Mouse (Mus musculus) adrenal gland, postnatal 25 days (tissue): ENCODE data around the gene Ch25h. TPM values are rescaled to one million over a fixed set of nuclear protein-coding genes. Genes with fewer than 3 reads are reported as not detected.
A peak's percentile ranks its signal among the peaks of the same experiment; 100 is the strongest.

Experiments used
- DNase-seq: peaks from one replicate; pipeline ENCODE4 v3.0.0; 2021; ENCODE audit warnings: mixed read lengths
- total RNA-seq: library from RNA; stranded (reverse); gene quantifications from 2 replicates; pipeline ENCODE4 v1.2.3, GENCODE M21; 2021

Gene Ch25h
- total RNA-seq, 1 experiment from 2014 or later = 0.82 TPM

DNA sequence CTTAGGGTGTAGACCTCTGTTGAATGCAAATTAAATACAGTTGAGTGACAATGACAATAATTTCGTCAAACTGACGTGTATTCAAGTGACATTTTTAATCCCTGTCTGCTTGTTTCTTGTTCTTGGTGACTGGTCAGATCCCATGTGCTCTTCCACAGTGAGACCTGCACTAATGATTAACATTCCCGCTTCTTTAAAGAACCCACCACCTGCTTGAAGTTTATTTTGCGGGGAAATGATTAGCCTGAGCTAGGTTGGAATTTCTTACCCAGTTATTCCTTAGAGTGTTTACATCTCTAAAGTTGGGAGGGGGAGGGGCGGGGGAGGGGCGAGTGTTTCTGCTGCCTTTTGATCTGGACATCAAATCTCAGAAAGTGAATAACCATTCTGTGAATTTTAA lies 6.7 kb downstream of the Ch25h start:
- DNase-seq = no peak

DNA sequence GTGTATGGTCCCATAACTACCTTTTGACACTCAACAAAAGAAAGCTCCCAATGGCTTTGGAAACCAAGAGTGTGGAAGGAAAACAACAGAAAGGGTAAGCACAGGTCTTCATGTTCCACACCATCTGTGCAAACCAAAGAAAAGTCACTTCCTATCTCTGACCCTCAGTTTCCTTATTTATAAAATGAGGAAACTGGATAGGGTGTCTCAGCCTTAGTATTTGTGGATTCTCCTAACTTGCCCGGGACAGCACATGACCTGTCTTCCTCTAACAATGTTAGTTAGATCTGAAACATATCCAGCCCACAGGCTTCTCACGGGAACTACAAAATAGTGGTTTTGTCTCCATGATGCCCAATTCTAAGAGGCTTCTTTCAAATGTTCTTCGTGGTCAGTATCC lies 10.5 kb downstream of the Ch25h start:
- no peak for DNase-seq

GRCm38 (mm10) chr19:34461451-34462019 lies 13.4 kb downstream of the Ch25h start:
- DNase-seq = no peak

DNA sequence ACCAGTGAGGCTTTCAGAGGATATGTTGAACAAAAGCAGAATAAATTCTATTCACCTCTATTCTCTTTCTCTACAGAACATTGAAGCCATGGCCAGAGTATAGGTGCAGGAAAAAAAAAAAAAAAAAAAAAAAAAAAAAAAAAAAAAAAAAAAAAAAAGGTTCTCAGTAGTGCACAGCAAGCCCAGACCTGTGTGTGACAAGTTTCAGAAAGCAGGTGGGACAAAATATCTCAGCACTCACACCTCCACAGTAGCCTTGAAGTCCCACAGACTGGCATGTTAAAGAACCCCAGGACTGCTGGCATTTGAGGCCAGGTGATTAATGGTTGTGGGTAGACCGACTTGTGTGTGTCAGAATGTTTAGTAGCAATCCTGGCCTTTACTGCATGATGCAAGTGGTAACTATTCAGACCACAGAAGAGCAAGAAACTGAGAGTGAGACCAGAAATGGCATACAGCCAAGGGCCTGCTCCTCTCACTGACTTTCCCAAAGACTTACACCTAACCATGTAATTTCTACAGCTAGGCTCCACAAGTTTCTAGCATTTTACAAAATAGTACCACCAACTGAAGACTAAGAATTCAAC lies 24.1 kb downstream of the Ch25h start:
- DNase-seq = no peak

DNA sequence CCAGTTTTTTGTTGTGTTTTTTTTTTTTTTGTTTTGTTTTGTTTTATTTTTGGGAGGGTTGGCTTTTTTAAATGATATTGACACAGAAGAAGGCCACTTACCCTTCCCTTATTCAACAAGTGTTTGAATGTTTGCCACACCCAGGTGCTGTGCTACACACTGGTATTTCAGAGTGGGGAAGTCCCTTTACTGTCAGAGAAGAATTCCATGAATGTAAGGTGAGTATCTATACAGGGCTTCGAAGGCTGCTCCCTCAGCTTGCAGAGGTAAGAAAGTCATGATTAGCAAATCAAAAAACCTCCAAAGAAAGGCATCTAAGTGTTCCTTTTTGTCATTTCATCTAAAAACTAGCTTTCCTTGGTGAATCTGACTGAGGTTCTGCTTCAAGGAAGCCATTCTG lies 26.1 kb downstream of the Ch25h start:
- no peak for DNase-seq

DNA sequence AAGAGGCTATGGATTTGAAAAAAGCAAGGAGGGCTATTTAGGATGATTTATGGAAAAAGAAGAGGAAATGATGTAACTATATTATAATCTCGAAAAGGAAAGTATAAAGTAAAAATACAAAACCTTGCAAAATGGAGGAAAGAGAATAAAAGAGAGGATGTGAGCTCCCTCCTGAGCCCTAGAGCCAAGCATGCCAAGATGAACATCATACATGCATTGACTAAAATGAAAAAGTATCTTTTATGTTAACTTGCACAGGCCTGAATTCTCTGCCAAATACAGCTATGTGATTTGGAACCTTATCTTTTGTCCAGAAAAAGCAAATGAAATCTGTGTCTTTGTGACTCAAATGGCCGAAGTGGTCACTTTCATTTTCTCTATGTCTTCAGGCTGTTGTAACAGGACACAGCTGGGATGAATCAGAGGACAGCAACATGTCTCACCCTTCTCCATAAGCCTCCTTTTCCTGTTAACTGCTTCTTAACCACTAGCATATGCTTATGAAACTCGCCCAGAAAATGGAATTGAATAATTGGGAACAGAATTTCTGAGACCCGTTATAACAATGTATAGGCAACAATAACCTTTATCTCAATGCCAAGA lies 29.5 kb downstream of the Ch25h start:
- DNase-seq = no peak

DNA sequence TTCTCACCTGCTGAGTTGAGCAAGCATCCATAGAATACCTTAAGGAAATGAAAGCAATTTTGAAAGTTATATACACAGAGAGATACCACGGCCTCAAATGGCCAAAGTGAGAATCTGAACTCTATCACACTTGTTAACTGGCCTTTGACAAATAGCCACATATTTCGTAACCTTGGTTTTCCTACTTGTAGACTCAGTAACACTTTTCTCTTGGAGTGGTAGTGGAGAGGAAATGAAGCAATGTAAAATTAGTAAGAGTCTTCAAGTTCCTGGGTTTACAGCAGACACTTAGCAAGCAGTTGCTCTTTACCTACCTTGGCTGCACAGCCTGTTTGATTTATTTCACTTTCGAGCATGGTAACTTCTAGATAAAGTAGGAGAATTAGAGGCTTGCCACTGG lies 30.2 kb downstream of the Ch25h start:
- no peak for DNase-seq

DNA sequence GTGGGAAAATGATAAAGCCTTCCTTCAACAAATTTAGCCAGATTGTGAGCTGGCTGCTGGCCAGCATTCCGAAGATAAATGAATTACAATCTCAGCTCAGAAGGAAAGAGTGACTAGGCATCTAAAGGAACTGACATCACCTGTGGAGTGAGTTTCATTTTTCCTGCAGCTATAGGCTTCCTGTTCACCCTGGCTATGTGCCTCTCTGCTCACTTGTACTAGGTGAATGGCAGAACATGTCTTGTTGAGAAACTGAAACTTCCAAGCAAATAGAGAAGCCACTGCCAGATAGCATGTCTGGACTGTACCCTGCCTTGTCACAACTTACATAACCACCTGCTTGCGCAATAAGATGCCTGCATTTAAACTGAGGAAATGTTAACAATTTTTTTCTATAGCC lies 33.0 kb downstream of the Ch25h start:
- peak; percentile 19 for DNase-seq

DNA sequence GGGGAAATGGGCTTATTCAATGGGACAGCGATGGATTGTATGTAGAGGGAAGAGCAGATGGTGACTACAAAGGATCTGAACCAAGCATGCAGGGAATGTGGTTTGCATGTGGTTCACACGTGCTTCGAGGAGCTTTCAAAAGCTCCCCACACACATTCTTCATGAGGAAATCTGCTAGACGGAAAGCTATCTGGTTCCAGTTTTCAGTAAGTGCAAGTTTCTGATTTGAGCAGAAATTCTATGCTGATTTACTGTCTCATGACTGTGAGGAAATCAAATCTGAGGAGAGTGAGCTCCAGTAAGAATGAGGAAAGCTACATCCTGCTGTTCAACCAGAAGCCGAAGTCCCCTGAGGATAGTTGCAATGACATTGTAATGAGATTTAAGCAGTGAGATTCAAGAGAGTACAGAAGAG lies 39.8 kb downstream of the Ch25h start:
- DNase-seq = no peak

DNA sequence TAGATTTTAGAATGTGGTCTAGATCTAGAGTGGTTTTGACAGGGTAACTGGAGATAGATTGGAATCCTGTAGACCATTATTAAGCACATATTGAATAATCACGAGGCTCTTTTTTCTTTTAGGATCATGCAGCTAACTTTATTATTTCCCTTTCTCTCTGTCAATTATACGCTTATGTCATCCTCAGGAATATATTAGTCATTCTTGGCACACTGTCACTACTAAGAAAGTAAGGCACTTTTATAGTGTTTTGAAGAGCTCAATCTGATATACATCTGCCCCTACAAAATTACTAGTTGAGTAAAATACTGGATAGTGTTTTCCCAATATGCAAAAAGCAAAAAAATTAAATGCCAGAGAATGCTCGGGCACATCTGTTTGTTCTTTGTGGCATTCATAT lies 43.6 kb downstream of the Ch25h start:
- DNase-seq = no peak

DNA sequence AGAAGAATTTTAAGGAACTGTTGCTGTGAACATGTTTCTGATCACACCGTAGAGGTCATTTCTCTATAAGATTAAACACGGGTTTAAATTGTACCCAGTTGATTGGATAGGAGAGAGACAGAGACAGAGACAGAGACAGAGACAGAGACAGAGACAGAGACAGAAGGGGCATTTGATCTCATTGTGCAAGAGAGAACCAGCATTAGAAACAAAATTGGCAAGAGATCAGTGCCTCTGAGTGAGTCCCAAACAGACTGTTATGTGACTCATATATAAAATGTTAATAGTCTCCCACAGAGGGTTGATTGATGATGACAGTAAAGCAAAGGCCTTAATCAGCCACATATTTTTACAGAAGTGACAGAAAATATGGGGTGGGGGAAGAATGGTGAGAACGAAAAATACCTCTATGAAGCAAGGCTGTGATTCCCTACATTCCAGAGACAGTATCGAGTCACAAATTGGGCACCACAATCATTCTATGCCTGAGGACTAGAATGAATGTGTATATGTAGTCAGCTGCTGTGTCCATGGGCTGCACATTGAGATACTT lies 51.1 kb downstream of the Ch25h start:
- no peak for DNase-seq

Other genes starting within 250 kb of the Ch25h start
- 22.6 and 26.8 TPM in 2 replicates for gene Acta2, start 219.6 kb downstream of the Ch25h start, total RNA-seq
- gene Fas, start 184.5 kb downstream of the Ch25h start, total RNA-seq = 6.7 and 8.3 TPM in 2 replicates
- 192 and 213 TPM in 2 replicates for gene Lipa, start 52.3 kb upstream of the Ch25h start, total RNA-seq
- gene Ifit2, start 75.5 kb upstream of the Ch25h start, total RNA-seq = 2.3 and 4.9 TPM in 2 replicates
- 7.4 and 10.7 TPM in 2 replicates for gene Ifit3, start 108.4 kb upstream of the Ch25h start, total RNA-seq
- 0.82 TPM in 1 of 2 replicates, not detected in the other for gene Ifit1bl1, start 126.8 kb upstream of the Ch25h start, total RNA-seq
- 3.2 and 4.9 TPM in 2 replicates for gene Ifit3b, start 132.8 kb upstream of the Ch25h start, total RNA-seq
- gene Ifit1bl2, start 165.6 kb upstream of the Ch25h start, total RNA-seq = 0.24 and 0.48 TPM in 2 replicates
- gene Ifit1, start 165.7 kb upstream of the Ch25h start, total RNA-seq = 4.1 and 5.1 TPM in 2 replicates